Mouse (Mus musculus) stomach, postnatal 0 days (tissue): ENCODE results near the gene Ssbp2.

Source experiments
- CTCF ChIP-seq: IDR thresholded peaks from 2 replicates; pipeline ENCODE4 v1.5.1; 2016; ENCODE audit warnings: antibody characterized with exemption, low read depth, mild to moderate bottlenecking, moderate library complexity
- EP300 ChIP-seq: optimal IDR thresholded peaks from 2 replicates; pipeline ENCODE3; 2016; ENCODE audit warnings: antibody characterized with exemption

DNA sequence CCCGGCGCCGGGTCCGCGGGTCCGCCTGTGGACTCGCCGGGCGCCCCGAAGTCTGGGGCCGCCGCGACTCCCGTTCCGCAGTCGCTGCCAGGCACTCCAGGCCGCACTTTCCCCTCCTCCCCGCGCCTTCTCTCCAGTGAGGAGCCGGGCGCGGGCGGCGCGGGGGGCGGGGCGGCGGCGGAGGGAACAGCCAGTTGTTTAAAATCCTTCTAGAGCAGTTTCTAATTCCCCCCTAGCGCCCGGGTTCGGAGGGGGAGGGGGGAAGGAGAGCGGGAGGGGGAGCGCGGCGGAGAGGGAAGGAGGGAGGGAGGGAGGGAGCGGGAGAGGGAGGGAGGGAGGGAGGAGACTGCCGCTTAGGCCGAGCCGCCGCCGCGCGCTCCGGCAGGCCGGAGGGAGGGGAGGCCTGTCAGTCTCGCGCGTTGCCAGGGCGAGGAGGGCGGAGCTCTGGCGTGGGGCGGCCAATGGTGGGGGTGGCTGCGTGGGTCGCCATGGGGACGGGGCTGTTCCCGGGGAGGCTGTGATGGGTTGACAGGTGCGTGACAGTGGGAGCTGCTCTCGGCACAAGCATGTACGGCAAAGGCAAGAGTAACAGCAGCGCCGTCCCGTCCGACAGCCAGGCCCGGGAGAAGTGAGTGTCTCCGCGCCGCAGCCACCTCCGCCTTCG lies 670 bp downstream of the Ssbp2 start:
- TF ChIP-seq CTCF, result no peak
- peak; percentile 94 for TF ChIP-seq EP300
